Mouse (Mus musculus) stomach, postnatal 0 days (tissue): ENCODE data around the gene Actr1a.

Experiments used
- CTCF ChIP-seq: IDR thresholded peaks from 2 replicates; pipeline ENCODE4 v1.5.1; 2016; ENCODE audit warnings: antibody characterized with exemption, low read depth, mild to moderate bottlenecking, moderate library complexity
- EP300 ChIP-seq: optimal IDR thresholded peaks from 2 replicates; pipeline ENCODE3; 2016; ENCODE audit warnings: antibody characterized with exemption

- peak; percentile 78 for TF ChIP-seq CTCF
- TF ChIP-seq EP300: no peak
Observed at GRCm38 (mm10) chr19:46369204-46369603, 26.3 kb downstream of the Actr1a start.
